9 mouse cellular contexts compared by ENCODE assay signal in the genomic region with DNA sequence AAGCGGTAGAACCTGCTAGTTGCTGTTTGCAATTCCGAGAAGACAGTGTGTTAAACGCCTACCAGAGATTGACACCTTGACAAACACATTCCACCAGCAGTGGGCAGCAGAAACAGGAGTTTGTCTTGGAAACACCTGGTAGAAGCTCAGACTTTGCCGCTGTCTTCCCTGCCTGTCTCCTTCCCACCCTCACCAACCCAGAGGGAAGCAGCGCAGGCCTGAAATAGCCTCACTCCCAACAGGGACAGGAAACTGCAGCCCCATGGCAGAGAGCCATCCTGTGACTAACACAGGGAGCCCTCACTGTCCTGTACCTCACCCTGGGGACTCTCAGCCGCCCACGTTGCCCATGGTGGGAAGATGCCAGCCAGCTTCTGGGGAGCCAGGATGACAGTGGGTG. TPM values are rescaled to one million over a fixed set of nuclear protein-coding genes. Genes with fewer than 3 reads are reported as not detected.
A peak's percentile ranks its signal among the peaks of the same experiment; 100 is the strongest.
DNase-seq lines count a peak whose midpoint lies in the region; ATAC-seq and TF ChIP-seq lines count a peak whose summit lies in the region.
"Had no signal": no experiment of that assay in that cellular context is flagged by ENCODE, and none has a peak within 500 bp of the region (broad histone marks: within the 10 kb centered on the region; RNA-seq: fewer than 3 reads in every experiment).

No protein-coding gene starts in this region.

- H3K27ac ChIP-seq in heart, embryonic 11.5 days (ENCODE audit: low read depth, low read length): no peak overlapping the region
- no peak overlapping the region for H3K27ac ChIP-seq in cortical plate, adult 2 months (ENCODE audit: insufficient read depth, low read length)

- TF ChIP-seq POLR2A in cortical plate, adult 2 months (IDR thresholded peaks at IDR 0.05; ENCODE audit: extremely low read depth, insufficient read depth, low read length): no peak

- no peaks in the 10 kb centered on the region for H3K36me3 ChIP-seq in heart, embryonic 11.5 days (ENCODE audit: control insufficient read depth, insufficient read depth, low read length)

- H3K27me3 ChIP-seq in heart, embryonic 11.5 days (ENCODE audit: control insufficient read depth, insufficient read depth, low read length): peaks cover 12% of the 10 kb centered on the region; the same call in 1 of the 2 replicates

- no peak overlapping the region for H3K4me2 ChIP-seq in heart, embryonic 11.5 days

- DNase-seq in heart, postnatal 4 days: peak; percentile 49
- DNase-seq in urinary bladder, postnatal 14 days (ENCODE audit: low spot score): peak; percentile 10
- DNase-seq in urinary bladder, adult 2 months (ENCODE audit: low spot score): no peak
- no peak for DNase-seq in layer of hippocampus, postnatal 14 days (ENCODE audit: low spot score in 2 of 2)
- no peak for DNase-seq in thymus, postnatal 10 days (ENCODE audit: low spot score in 2 of 2)
- DNase-seq in retina, postnatal 1 day: no peak

- no peak overlapping the region for H3K9ac ChIP-seq in heart, embryonic 11.5 days (ENCODE audit: low read depth, low read length)

- peaks cover 3% of the 10 kb centered on the region; the same call in 1 of the 2 replicates for H3K4me1 ChIP-seq in heart, embryonic 11.5 days (ENCODE audit: control insufficient read depth, insufficient read depth, low read length)
- no peaks in the 10 kb centered on the region for H3K4me1 ChIP-seq in cortical plate, adult 2 months (ENCODE audit: control insufficient read depth, insufficient read depth, low read length)

- 0 out of 2 replicates have a peak, but pooled peaks have one; percentile 12 for TF ChIP-seq CTCF in cortical plate, adult 2 months (IDR thresholded peaks at IDR 0.05; ENCODE audit: extremely low read depth, insufficient read depth, low read length)

- ATAC-seq in heart, embryonic 11.5 days (replicated peaks; ENCODE audit: insufficient number of reproducible peaks, low FRiP score, low TSS enrichment): no peak

- no peaks in the 10 kb centered on the region for H3K9me3 ChIP-seq in heart, embryonic 11.5 days (replicated peaks; ENCODE audit: control insufficient read depth, low read length)

- H3K4me3 ChIP-seq in heart, embryonic 11.5 days (ENCODE audit: low read depth, low read length): no peak overlapping the region
- no peak overlapping the region for H3K4me3 ChIP-seq in cortical plate, adult 2 months (ENCODE audit: insufficient read depth, low read length)

- 37% methylated on average over 7 of the region's 7 CpGs for WGBS in heart, embryonic 11.5 days (ENCODE audit: insufficient replicate concordance)

RNA-seq across cellular contexts. Expression of gene 4933402J07Rik, which starts 55.5 kb away (rescaled TPM):
- total RNA-seq in heart, postnatal 4 days (2021): not detected
- polyA plus RNA-seq in heart, embryonic 11.5 days (2014; fragmentation: Nextera tagmentation; extraction: Ambion mirVana): not detected in 2 replicates
- polyA plus RNA-seq in urinary bladder, adult 2 months (2012; rRNA removed): not detected in 2 replicates
- polyA plus RNA-seq in cortical plate, adult 2 months (2012; rRNA removed): not detected in 2 replicates
- total RNA-seq in layer of hippocampus, postnatal 14 days (2021): not detected
- polyA plus RNA-seq: limb, embryonic 11.5 days had no signal

Comparison
In these comparisons a context has a peak if more than half of its experiments do, and no peak if none do; other contexts are left out.
1. DNase-seq: peak in heart, postnatal 4 days (single experiment) and urinary bladder, postnatal 14 days (single experiment); none in urinary bladder, adult 2 months (single experiment), layer of hippocampus, postnatal 14 days (0 of 2), thymus, postnatal 10 days (0 of 2) and retina, postnatal 1 day (single experiment).